Mouse (Mus musculus): ENCODE results near the gene Cc2d1a. TPM values are rescaled to one million over a fixed set of nuclear protein-coding genes. Genes with fewer than 3 reads are reported as not detected.
A peak's percentile ranks its signal among the peaks of the same experiment; 100 is the strongest.

Cc2d1a gene
- total RNA-seq, 1 experiment from 2014 or later = 31.4 TPM

DNA sequence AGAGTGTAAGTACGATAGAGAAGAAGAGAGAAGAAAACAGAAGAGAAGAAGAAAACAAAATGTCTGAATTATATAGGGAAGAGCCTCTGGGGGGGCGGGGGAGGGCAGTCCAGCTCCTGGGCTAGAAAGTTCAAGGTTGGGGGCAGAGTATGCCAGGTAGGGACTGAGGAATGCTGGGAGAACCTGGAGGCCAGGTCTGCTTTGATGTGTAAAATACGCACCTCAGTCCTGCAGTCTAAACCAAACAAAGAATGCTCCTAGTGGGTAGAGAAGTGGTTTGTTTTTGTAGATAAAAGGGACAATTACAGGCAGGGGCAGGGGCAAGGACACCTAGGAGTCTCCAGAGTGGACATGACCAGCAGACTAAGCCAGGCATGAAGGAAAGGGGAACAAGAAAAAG lies 29.7 kb upstream of the Cc2d1a start:
- DNase-seq = no peak

DNA sequence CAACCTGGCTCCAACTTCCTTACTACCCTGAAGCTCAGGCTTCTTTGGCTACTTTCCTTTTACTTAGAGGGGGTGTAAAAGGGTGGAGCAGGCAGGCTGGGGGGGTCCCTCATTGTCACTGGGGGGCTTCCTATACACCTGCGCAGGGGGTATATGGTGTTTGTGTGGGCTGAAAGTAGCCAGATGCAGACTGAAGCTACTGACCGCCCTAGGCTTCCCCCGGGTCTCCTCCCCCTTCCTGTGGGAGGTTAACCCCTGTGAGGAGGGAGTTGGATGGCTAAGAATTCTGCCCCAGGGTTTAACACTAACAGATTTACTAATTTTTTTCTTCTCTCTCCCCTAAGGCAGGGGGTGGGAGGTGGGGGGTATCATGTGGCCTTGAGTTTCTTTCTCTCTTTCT lies 28.8 kb upstream of the Cc2d1a start:
- DNase-seq = no peak

DNA sequence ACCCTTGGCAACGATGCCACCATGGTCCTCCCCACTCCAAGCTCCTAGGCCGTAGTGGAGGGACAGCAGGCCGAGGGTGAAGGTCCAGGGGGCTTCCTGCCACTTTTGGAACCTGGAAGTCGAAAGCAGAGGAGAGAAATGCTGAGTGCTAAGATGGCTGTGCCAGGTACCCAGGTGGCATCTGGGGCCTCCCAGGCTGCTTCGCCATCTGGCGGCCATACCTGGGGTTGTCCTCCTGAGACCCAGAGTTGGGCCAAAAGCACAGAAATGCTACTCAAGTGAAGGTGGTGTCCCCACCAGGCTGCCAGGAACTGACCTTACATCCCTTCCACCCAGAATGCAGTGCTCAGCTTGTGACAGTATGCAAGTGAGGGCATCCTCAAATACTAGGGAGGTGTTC lies 26.1 kb upstream of the Cc2d1a start:
- DNase-seq = no peak

DNA sequence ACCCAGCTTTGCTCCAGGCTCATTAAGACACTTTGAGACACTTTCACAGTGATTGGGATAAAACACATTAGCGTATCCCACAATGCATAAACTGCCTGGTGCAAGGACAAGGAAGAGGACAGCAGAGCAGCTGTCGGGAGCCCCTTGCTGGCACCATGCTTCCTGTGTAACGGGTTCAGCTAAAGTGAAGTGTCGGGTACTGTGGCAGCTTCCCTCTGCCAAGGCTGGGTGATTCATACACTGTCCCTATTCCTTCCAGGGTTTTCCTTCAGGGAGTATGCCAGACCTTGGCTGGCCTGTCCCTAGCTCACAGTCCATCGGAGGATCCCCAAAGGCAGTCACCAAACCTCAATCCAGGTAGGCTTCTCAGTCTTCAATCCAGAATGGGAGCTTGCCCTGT lies 22.4 kb upstream of the Cc2d1a start:
- peak; percentile 16 for DNase-seq

DNA sequence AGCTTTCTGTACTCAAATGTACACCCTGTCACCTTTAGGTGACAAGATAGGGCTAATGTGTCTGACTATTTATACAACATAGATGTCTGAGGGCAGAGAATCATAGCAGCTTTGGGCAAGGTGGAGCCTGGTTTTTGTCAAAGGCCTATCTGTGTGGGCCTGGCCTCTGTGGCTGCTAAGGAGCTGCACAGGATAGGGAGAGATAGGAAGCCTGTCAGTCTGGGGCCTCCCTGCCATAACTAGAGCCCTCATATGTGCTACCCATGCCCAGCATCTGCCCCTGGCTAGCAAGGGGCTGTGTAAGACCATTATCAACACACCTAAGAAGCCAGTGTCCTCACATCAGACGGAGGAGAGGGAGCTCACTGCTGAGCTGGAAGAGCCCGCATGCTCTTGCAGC lies 20.0 kb upstream of the Cc2d1a start:
- no peak for DNase-seq

DNA sequence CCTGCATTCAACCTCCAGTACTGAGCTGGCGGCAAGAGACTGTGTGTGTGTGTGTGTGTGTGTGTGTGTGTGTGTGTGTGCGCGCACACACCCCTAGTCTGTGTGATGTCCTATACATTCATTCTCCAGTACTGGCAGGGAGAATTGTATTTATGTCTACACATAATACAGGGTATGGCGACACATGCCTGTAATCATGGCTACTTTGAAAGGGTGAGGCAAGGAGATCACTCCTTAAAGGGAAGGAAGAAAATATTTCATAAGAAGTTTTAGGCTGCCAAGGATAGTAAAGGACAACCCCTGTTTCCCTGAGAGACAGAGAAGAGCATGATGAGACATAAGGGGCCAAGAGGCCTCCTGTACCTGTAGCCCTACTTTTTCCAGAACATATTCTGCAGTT lies 9.9 kb upstream of the Cc2d1a start:
- no peak for DNase-seq

DNA sequence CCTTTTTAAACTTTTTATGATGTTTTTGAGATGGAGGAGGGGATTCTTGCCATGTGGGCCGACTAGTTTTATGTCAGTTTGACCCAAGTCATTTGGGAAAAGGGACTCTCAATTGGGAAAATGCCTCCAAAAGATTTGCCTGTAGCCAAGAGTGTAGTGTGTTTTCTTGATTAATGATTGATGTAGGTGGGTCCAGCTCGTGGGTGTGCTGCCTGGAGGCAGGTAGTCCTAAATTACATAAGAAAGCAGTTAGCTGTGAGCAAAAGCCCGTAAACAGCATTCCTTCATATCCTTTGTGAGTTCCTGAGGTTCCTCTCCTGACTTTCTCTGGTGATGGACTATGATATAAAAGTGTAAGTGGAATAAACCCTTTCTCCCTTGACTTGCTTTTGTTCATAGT lies 1.4 kb upstream of the Cc2d1a start:
- no peak for DNase-seq

DNA sequence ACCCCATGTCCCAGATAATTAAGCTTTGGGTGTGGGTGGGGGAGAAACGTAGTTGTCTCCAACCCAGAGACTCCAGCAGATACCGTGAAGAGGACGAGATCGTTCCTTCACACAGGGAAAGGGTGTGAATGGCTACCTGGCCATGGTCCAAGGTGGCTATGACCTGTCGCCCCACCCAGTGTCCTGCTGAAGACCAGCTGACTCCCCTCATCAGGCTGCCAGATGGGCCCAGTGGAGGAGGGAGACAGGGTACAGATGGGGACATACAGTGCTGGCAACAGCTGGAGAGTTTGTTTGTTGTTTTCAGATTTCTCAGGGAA lies 755 bp upstream of the Cc2d1a start:
- no peak for DNase-seq

DNA sequence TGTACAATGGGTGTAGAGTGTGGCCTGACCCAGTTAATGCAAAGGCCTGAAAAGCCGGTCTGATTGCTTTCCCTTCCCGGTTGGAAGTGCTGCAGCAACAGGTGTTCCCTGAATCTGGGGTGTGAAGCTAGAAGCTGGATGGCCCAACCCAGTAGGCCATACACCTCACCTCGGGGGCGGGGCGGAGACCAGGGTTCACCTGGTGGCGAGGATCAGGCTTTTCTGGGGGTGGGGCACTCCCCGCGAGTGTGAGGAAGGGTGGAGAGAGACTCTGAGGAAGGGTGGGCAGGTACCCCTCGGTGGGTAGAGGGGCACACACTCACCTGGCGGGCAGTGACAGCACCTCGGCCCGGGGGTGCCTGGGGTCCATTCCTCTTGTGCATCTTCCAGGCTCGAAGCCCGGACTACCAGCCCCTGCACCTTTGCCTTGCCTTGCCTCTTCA lies 391 bp downstream of the Cc2d1a start:
- DNase-seq = no peak

DNA sequence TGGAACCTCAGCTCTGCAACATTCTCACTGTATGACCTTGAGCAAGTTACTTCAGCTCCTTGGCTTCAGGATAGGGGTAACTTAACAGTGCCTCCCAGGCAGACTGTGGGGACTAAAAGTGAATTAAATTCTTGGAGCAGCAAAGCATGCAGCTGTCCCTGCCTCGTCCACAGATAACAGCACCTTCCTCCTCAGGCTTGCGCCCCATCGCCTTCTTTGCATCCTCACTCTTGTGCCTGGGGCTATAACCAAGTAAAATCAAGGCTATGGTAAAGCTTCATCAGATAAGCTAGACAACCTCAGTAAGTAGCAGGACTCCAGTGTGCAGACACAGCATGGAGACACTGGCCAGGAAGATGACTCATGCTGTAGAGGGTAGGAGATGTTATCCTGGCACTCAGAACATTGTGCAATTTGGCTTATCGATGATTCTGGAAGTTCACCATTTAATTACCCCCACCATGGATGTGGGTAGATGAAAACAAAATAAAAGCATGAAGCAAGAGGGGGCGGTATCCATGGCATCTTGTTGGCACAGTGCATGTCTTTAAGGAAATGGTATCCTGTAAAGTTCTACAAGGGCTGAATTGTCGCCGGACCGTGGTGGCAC lies 3.0 kb downstream of the Cc2d1a start:
- no peak for DNase-seq

DNA sequence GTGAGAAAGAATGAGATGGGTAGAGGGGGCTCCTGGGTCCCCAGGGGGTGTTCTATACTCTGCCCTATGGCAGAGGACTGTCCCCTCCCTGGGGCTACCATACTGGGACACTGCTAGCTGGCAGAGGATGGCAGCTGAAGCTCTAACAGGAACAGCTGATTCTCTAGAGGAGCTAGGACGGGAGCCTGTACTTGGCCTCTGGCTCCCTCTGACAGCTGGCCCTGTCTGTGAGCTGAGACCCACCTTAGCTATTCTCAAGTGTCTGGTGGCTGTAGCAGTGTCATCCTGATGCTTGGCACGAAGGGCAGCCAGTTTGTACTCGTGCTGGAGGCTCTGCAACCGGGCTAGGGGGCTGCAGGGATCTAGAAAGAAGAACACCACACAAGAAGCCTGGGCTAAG lies 6.9 kb downstream of the Cc2d1a start:
- DNase-seq = no peak

DNA sequence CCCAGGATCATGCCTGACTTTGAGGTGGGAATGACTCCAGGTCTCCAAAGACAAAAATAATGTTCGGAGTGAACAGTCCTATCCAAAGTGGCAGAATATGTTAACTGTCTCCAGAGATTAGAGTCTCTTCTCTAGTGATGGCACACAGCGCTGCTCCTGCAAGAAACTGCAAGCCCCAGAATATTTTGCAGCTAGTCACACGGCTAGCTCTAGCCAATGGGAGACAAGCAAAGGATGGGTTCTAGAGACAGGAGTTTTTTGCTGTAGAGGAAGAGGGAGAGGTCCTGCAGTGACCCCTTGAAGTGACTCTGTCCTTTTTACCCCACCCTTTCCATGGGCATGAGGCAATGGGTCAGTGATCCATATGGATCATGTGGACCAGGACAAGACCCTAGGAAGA lies 9.9 kb downstream of the Cc2d1a start:
- no peak for DNase-seq

DNA sequence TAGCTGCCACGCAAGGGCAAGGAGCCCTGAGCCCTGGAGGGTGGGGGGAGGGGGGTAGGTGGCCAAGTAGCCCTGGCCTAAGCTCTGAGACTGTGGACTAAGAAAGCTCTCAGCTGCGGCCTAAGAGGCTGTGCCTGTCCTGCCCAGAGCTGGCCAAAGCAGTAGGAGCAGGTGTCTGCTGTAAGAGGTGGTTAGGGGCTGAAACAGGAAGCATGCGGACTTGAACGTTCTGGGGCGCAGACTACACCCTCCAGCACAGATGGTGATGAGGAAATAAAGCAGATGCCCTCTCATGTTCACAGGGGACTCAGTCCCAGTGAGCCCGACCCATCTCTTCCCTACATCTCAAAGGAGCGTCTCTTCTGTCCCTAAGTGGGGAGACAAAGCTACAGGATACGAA lies 15.5 kb downstream of the Cc2d1a start:
- no peak for DNase-seq

DNA sequence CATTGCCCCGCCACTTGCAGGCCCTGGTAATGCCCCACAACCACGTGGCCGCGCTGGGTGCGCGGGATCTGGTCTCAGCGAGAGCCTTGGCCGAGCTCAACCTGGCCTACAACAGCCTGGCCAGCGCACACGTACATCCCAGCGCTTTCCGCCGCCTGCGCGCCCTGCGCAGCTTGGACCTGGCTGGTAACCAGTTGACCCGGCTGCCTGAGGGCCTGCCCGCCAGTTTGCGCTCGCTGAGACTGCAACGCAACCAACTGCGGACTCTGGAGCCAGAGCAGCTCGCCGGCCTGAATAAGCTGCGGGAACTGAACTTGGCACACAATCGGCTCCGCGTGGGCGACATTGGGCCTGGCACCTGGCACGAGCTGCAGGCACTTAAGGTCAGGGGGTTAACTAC lies 16.9 kb downstream of the Cc2d1a start:
- peak; percentile 26 for DNase-seq

DNA sequence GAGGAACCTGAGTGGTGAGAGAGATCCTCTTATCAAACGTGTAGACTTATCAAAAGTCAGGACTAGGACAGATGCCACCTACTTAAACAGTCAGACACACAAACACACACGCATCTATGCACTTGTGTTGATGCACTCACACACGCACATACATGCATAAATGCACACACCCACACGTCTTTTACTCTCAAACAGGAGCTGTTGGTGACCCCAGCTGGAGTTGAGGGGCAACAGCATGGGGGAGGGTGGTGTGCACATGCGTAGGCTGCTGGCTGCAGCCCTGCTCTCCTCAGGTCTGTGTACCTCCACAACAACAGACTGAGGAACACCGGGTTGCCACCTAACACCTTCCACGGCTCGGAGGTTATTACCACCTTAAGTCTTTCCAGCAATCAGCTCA lies 19.5 kb downstream of the Cc2d1a start:
- DNase-seq = no peak

DNA sequence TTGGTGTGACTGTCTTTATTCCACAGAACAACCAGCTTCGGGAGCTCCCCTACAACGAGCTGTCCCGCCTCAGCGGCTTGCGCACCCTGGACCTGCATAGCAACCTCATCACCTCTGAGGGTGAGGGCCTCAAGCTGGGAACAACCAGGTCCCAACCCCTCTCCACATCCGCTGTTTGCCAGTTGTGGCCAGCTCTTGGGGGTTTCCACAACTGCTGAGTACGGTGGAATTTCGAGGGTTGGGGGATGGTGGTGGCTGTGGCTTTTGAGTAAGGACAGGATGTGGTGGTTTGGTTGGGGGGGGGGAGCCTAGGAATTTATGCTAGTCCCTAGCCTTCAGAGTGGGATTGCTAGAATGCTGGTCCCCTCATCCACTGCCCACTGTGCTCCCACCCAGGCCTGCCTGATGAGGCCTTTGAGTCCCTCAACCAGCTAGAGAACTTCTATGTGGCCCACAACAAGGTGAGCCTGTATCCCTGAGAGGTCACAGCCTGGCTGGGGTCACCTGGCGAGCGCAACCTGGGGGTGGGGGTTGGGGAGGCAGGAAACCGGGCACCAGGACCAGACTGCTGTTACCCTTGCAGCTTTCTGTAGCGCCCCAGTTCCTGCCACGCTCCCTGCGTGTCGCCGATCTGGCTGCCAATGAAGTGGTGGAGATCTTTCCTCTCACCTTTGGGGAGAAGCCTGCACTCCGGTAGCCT lies 20.4 kb downstream of the Cc2d1a start:
- no peak for DNase-seq

DNA sequence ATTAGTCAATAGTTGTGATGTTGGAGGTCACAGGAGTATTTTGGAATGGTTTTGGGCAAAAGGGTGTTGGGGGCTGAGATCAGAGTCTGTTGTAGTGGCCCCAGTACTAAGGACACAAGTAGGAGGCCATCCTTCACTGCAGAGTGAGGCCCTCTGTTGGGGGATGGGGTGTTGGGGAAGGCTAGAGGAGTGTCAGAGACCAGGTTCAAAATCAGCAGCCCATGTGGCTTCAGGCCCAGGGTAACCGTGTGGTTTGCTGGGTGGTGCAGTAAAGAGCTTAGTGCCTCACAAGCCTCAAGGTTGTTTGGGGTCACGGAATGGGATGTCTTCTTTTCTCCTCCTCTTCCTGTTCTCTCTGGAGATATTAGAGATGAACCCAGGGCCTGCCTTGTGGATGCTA lies 21.0 kb downstream of the Cc2d1a start:
- DNase-seq = no peak

DNA sequence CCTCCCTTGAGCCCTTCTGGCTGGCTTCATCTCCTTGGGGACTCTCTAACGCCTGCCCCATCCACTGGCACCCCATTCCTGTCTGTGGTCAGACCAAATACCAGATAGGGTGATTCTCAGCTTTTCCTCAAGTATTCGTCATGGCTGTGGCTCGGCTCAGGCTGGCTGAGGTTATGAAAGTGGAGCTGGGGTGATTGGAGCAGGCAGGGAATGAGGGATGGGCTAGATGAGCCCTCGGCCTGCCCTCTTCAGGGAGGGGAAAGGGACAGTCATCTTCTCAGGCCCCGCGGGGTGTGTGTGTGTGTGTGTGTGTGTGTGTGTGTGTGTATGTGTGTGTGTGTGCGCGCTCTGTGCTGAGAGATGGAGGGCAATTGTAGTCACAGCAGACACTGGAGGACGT lies 22.1 kb downstream of the Cc2d1a start, which contains the start of gene Podnl1:
TSS of gene Podnl1 (plus strand) at position 334 of the 400 bp plus-strand sequence.
- DNase-seq = peak; percentile 50

DNA sequence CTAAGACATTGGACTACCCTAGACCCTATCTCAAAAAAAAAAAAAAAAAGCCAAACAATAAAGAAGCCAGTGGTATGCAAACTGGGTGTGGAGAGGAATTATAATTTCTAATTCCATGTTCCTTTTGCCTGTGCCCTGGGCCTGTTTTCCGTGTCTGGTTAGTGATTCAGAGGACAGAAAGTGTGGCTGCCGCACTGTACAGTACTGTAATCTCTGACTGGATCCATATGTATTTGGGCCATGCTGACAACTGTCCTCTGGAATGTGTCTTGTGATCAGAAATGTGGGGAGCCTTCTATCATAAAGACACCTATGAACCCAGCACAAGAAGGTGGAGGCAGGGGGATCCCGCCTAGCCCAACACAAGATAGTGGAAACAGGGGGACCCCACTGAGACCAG lies 25.6 kb downstream of the Cc2d1a start:
- DNase-seq = no peak

DNA sequence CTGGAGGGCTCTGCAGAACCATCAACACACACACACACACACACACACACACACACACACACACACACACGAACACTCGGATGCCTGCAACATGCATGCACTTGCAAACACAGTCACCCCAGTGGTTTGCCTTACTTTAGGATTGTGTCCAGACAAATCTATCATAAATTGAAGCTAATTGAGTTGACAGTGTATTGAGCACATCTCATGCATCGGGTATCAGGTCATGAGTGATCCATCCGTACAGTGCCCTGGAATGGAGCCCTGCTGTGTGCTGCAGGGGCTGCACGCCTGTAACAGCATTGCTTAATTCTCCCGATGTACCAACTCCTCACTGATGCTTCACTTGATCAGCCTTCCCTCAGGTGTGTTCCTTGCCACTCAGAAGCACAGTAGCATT lies 32.1 kb downstream of the Cc2d1a start:
- DNase-seq = no peak

DNA sequence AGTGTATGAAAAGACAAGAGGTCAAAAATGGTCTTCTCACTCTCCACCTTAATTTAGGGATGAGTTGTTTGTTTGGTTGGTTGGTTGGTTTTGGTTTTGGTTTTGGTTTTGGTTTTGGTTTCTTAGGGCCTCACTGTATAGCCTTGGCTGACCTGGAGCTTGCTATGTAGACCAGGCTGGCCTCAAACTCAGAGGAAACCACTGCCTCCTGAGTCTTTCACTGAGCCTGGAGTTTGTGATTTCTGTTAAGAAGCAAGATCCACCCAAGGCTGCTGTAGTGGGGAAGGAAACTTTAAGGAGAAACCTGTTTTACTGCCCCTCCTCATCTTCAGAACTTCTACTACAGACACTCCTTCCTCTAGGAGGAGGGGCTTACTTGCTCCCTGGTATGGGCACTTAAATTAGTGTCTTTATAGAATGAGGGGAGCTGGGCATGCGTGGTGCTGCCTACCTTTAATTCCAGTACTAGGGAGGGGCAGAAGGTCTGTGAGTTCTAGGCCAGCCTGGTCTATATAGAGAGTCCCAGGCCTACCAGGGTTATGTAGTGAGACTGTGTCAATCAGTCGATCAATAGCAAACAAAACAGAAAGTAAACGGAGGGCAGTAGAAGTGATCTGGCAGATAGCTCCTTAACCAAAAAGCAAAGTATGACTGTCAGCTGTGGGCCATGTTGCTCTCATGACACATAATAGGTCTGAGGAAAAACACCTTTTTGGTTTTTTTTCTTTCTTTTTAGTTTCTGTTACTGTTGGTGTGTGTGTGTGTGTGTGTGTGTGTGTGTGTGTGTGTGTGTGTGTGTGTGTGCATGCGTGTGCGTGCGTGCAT lies 41.3 kb downstream of the Cc2d1a start:
- no peak for DNase-seq

DNA sequence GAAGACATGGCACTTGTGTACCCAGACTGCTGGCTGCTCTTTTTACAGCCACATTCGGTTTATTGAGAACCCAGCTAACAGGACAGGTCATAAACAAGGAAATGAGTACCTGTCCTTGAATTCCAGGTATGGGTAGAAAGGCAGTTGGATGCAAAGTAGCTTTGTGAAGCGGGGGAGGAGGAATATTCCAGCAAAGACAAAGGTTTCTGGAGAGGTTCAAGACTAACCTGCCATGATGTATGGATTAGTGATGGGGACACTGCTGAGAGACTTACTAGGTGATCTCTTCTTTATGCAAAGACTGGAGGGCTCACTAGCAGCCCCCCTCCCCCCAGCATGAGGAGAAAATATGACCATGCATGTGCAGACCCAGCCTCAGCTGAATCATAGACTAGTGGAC lies 42.1 kb downstream of the Cc2d1a start:
- DNase-seq = no peak

All from adrenal gland, postnatal 25 days (tissue).